Mouse (Mus musculus) stomach, embryonic 16.5 days (tissue): ENCODE measurements around the gene Paqr9. TPM values are rescaled to one million over a fixed set of nuclear protein-coding genes. Genes with fewer than 3 reads are reported as not detected.

ENCODE experiments used
- ATAC-seq: fragments of 200-750 bp; cut with Nextera tagmentation; 2 replicates; pipeline ENCODE4 v1.8.0; 2017; ENCODE audit warnings: moderate number of reproducible peaks, moderate TSS enrichment; ENCODE audit not compliant: insufficient read depth, low FRiP score
- H3K27ac ChIP-seq: fragments of 300-500 bp; sonication (generic); 2 replicates; pipeline ENCODE4 v1.5.1; 2014; ENCODE audit warnings: low read length
- H3K27me3 ChIP-seq: fragments of 300-500 bp; sonication (generic); 2 replicates; pipeline ENCODE4 v1.6.1; 2014; ENCODE audit warnings: low read length, control low read depth, mixed read lengths; ENCODE audit not compliant: control insufficient read depth, insufficient read depth
- H3K36me3 ChIP-seq: fragments of 300-500 bp; sonication (generic); 2 replicates; pipeline ENCODE4 v1.6.1; 2014; ENCODE audit warnings: low read length; ENCODE audit not compliant: control insufficient read depth, insufficient read depth
- H3K4me1 ChIP-seq: fragments of 300-500 bp; sonication (generic); 2 replicates; pipeline ENCODE4 v1.6.1; 2014; ENCODE audit warnings: low read length, control low read depth, mixed read lengths; ENCODE audit not compliant: control insufficient read depth, insufficient read depth
- H3K4me2 ChIP-seq: fragments of 300-500 bp; sonication (generic); 2 replicates; pipeline ENCODE4 v1.6.1; 2014; ENCODE audit warnings: low read depth, low read length, mixed read lengths
- H3K4me3 ChIP-seq: fragments of 300-500 bp; sonication (generic); replicated peaks from 2 replicates; pipeline ENCODE4 v1.5.1; 2014; ENCODE audit warnings: mild to moderate bottlenecking, low read length
- H3K9ac ChIP-seq: fragments of 300-500 bp; sonication (generic); 2 replicates; pipeline ENCODE4 v1.6.1; 2014; ENCODE audit warnings: low read length
- H3K9me3 ChIP-seq: fragments of 300-500 bp; sonication (generic); replicated peaks from 2 replicates; pipeline ENCODE4 v1.6.1; 2016; ENCODE audit warnings: low read length, control low read depth; ENCODE audit not compliant: control insufficient read depth
- WGBS: fragments of 180-500 bp; shearing (Covaris S2); extraction: QIAGEN DNeasy Blood & Tissue Kit; methylation state at CpG from one replicate; pipeline ENCODE4 v1.1.7; 2014; 5-methylcytosine and 5-hydroxymethylcytosine counted together
- polyA plus RNA-seq: library from polyadenylated mRNA; unstranded; fragments of >200 nt; fragmentation: Nextera tagmentation; extraction: Ambion mirVana; gene quantifications from 2 replicates; pipeline ENCODE4 v1.2.1, GENCODE M21; 2015

Paqr9 gene
- polyA plus RNA-seq, 1 experiment from 2014 or later, result 0.53 TPM

DNA sequence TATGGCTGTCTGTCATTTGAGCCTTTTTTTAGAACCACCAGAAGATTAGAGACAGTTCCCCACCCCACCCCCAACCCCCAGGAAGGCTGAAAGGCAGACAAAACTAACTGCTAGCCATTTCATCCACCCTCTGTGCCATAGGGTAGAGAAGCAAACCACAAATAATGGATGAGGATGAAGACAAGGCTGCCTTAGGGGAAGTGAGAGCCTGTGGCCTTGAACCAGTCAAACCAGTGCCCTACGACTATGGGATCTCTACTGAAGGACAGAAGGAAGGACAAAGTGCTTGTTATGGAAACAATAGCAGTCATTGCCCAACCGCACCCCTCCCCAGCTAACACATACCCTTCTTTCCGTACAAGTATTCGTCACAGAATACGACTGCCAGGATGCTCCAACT, 9.8 kb downstream of the Paqr9 start:
- ATAC-seq, result no peak
- WGBS, result 91% methylated on average over 5 of the region's 5 CpGs

DNA sequence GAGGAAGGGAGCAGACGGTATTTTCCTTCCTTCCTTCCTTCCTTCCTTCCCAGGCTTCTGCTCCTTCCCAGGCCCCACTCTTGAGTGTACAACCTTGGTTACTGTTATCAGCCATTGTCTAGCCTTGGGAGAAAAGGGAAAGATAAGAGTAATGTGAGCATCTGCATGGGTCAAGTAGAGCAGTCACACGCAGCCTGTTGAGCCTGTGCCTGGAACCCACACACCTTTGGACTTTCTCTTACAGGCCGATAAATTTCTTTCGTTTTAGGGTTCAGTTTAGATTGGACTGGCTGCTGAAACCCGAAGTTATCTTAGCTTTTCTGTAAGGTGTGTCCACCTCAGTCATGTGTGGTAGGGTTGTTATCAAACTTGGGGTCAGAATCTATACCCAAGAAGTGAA, 10.5 kb downstream of the Paqr9 start:
- no peak overlapping the region for H3K9ac ChIP-seq
- H3K27me3 ChIP-seq, result no peaks in the 10 kb centered on the region
- H3K4me1 ChIP-seq, result no peaks in the 10 kb centered on the region
- WGBS, result 82% methylated on average over 5 of the region's 5 CpGs
- H3K27ac ChIP-seq, result no peak overlapping the region
- H3K9me3 ChIP-seq, result no peaks in the 10 kb centered on the region
- H3K36me3 ChIP-seq, result no peaks in the 10 kb centered on the region
- H3K4me2 ChIP-seq, result no peak overlapping the region
- H3K4me3 ChIP-seq, result no peak overlapping the region
- ATAC-seq, result no peak; the same call in 1 of the 2 replicates

More for the DNA sequence above, 9.8 kb downstream of the Paqr9 start:
- no peaks in the 10 kb centered on the region for H3K4me1 ChIP-seq
- H3K27ac ChIP-seq, result no peak overlapping the region
- H3K4me3 ChIP-seq, result no peak overlapping the region
- peaks cover 5% of the 10 kb centered on the region; the same call in 1 of the 2 replicates for H3K27me3 ChIP-seq
- H3K9me3 ChIP-seq, result no peaks in the 10 kb centered on the region
- no peak overlapping the region for H3K9ac ChIP-seq
- no peak overlapping the region for H3K4me2 ChIP-seq
- H3K36me3 ChIP-seq, result no peaks in the 10 kb centered on the region

DNA sequence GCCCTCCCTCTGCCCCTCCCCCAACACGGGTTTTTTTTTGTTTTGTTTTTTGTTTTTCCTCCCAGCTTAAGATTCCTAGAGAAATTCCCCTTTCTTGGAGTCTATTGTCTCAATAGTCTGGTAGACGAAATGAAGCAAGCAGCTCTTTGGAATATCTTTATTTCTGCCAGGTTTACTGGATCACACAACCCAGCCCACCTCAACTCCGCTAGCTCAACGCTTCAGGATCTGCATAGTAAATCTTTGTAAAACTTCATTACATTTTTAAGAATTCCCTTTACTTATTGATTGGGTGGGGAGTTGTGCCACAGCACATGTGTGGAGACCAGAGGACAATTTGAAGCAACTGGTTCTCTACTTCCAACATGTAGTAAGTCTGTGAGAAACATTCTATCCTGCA, 11.1 kb downstream of the Paqr9 start:
- H3K4me2 ChIP-seq, result no peak overlapping the region
- no peak overlapping the region for H3K9ac ChIP-seq
- H3K9me3 ChIP-seq, result no peaks in the 10 kb centered on the region
- H3K27me3 ChIP-seq, result no peaks in the 10 kb centered on the region
- H3K4me3 ChIP-seq, result no peak overlapping the region
- no peak overlapping the region for H3K27ac ChIP-seq
- WGBS, result 80% methylated on average over 4 of the region's 4 CpGs
- H3K4me1 ChIP-seq, result no peaks in the 10 kb centered on the region
- no peak for ATAC-seq
- H3K36me3 ChIP-seq, result no peaks in the 10 kb centered on the region

DNA sequence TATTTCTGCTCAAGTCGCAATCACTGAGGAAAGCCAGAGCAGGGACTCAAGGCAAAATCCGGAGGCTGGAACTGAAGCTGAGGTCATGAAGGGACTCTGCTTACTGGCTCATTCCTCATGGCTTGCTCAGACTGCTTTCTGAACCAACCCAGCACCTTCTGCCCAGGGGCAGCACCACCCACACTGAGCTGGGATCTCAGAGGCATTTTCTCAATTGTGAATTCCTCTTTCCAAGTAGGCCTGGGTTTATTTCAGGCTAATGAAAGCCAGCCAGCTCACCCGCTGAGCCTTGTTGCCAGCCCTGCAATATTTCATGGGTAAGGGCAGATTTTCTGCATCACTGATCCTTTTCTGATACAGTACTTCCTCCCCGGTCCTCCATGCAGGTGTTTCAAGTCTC, 12.0 kb downstream of the Paqr9 start:
- Histone ChIP-seq H3K4me3 (no peak overlapping the region), H3K27ac (no peak overlapping the region), H3K36me3 (no peaks in the 10 kb centered on the region), H3K27me3 (no peaks in the 10 kb centered on the region), H3K4me1 (no peaks in the 10 kb centered on the region), H3K9me3 (no peaks in the 10 kb centered on the region), H3K4me2 (no peak overlapping the region), H3K9ac (no peak overlapping the region)
- WGBS, result 84% methylated on average over 4 of the region's 4 CpGs
- no peak for ATAC-seq

DNA sequence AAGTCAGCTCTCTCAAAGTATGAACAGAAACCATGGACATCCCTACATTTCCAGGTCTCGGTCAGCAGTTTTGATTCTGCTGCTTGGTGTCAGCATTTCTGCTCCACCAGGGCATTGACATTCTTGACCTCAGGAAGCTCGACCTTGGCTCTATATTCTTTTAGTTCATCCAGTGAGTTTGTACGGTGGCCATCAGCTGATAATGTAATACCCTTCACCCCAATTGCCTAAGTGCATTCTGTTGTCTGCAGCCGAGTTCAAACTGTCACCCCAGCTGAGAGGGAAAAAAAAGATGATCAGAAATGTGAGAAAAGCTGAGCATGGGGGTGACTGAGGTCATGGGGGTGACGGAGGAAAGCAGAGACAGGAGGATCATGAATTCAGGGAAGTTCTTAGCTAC, 13.1 kb downstream of the Paqr9 start:
- H3K4me2 ChIP-seq, result no peak overlapping the region
- no peak overlapping the region for H3K4me3 ChIP-seq
- H3K9me3 ChIP-seq, result no peaks in the 10 kb centered on the region
- no peak overlapping the region for H3K9ac ChIP-seq
- 68% methylated on average over 5 of the region's 5 CpGs for WGBS
- H3K27ac ChIP-seq, result no peak overlapping the region
- ATAC-seq, result no peak
- H3K36me3 ChIP-seq, result no peaks in the 10 kb centered on the region
- no peaks in the 10 kb centered on the region for H3K27me3 ChIP-seq
- no peaks in the 10 kb centered on the region for H3K4me1 ChIP-seq

DNA sequence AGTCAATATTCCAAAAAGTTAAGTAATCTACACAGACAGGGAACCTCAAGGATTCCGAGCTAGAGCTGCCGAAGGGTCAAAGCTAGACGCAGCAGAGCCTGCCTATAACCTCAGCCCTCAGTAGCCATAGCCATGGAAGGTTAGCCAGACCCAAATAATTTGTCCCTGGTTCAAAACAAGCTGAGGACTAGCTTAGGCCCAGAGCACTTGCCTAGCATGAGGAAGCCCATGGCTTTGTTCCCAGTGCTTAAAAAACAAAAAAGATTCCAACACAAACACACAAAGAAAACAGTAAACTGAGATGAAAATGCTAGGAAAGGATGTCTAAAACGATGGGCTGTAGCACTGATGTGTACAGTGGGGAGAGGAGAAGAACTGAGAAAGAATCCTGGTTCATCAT, 14.7 kb downstream of the Paqr9 start:
- 77% methylated on average over 4 of the region's 4 CpGs for WGBS
- Histone ChIP-seq H3K4me2 (no peak overlapping the region), H3K4me3 (no peak overlapping the region), H3K4me1 (no peaks in the 10 kb centered on the region), H3K27me3 (no peaks in the 10 kb centered on the region), H3K36me3 (no peaks in the 10 kb centered on the region), H3K9me3 (no peaks in the 10 kb centered on the region), H3K9ac (no peak overlapping the region), H3K27ac (no peak overlapping the region)
- ATAC-seq, result no peak

DNA sequence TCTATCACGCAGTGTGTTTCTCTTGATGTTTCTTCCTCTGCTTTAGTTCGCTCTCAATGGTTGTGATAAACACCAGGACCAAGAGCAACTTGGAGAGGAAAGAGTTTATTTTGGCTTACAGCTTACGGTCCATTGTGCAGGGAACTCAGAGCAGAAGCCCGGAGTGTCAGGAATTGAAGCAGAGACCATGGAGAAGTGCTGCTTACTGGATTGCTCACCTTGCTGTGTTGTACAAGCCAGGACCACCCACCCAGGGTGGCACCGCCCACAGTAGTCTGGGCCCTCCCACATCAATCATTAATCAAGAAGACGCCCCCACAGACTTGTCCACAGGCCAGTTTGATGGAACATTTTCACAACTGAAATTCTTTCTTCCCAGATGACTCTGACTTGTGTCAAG, 18.0 kb downstream of the Paqr9 start:
- no peak overlapping the region for H3K4me2 ChIP-seq
- no peak overlapping the region for H3K4me3 ChIP-seq
- WGBS, result 87% methylated on average over 6 of the region's 6 CpGs
- ATAC-seq, result no peak
- no peak overlapping the region for H3K27ac ChIP-seq
- no peaks in the 10 kb centered on the region for H3K36me3 ChIP-seq
- no peak overlapping the region for H3K9ac ChIP-seq
- H3K9me3 ChIP-seq, result no peaks in the 10 kb centered on the region
- no peaks in the 10 kb centered on the region for H3K4me1 ChIP-seq
- H3K27me3 ChIP-seq, result peaks cover 12% of the 10 kb centered on the region; the same call in 1 of the 2 replicates

DNA sequence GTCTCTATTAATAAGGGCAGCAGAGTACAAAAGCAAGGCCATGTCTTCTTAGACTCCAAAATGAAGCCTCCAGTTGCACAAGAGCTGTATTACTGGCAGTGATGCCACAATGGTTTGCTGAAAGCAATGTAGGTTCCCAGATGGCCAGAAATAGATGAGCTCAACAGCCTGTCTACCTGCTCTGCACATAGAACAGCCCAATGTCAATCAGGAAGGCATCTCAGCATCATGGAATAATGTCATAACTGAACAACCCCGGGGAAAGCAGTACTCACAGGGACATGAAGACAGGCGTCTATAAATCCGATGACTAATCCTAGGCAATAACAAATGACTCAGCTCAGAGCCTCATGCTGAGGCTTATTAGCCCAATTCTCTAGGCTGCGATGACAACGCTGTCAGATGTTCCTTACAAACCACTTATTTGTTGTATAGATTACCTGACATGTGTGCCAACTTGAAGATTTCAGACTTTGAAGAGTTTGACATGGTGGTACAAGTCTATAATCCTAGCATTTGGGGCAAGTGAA, 19.0 kb downstream of the Paqr9 start:
- no peak overlapping the region for H3K4me3 ChIP-seq
- H3K36me3 ChIP-seq, result no peaks in the 10 kb centered on the region
- H3K9me3 ChIP-seq, result no peaks in the 10 kb centered on the region
- 79% methylated on average over 5 of the region's 5 CpGs for WGBS
- no peaks in the 10 kb centered on the region for H3K4me1 ChIP-seq
- H3K27ac ChIP-seq, result no peak overlapping the region
- H3K4me2 ChIP-seq, result no peak overlapping the region
- peaks cover 12% of the 10 kb centered on the region; the same call in 1 of the 2 replicates for H3K27me3 ChIP-seq
- no peak for ATAC-seq
- H3K9ac ChIP-seq, result no peak overlapping the region

DNA sequence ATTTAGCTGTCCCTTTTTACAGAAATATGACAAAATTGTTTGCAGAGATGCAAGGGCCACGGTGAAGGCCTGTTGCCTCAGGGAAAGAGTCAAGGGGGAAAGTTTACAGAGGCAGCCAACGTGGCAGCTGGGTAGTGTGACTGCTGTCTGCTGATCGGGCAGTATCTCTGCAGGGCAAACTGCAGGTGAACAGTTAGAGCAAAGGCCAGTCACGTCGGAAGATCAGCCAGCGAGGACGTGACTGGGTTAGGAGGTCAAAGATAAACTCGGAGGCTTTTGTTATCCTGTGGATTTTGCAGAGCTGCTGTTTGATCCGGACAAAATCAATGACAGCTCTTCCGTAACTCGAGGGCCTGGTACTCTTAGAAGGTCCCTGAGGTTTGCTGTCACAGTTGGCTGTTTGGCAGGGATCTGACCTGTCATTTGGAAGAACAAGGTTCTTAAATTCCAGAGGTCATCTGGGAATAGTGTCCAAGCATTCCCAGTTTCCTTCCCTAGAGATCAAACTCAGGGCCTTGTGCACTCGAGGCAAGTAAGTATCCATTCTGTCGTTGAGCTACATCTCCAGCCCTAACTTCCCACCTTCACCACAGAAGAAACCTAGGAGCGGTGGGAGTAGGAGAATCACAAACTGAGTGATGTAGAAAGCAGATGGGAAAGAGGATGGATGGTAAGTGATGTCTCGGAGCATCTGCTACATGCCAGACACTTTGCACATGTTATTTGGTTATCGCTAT, 21.7 kb downstream of the Paqr9 start:
- Histone ChIP-seq H3K36me3 (no peaks in the 10 kb centered on the region), H3K4me1 (no peaks in the 10 kb centered on the region), H3K9me3 (no peaks in the 10 kb centered on the region), H3K27me3 (peaks cover 12% of the 10 kb centered on the region; the same call in 1 of the 2 replicates), H3K27ac (no peak overlapping the region), H3K4me3 (no peak overlapping the region), H3K9ac (no peak overlapping the region), H3K4me2 (no peak overlapping the region)
- 0 out of 2 replicates have a peak, but pooled peaks have one; percentile 37 for ATAC-seq
- 49% methylated on average over 16 of the region's 16 CpGs for WGBS
